Mouse (Mus musculus) central nervous system, embryonic 14 days (tissue): ENCODE results near the gene Mdga2. TPM values are rescaled to one million over a fixed set of nuclear protein-coding genes. Genes with fewer than 3 reads are reported as not detected.

ENCODE experiments used
- polyA plus RNA-seq: library from polyadenylated mRNA; depleted of rRNA; stranded (reverse); fragments of >200 nt; gene quantifications from 2 replicates; pipeline ENCODE4 v1.2.3, GENCODE M21; 2012; rRNA removed

Mdga2 gene
- 8.6 and 9.6 TPM in 2 replicates for polyA plus RNA-seq

GRCm38 (mm10) chr12:67222221-67223025 lies at the start of gene Mdga2:
TSS of gene Mdga2 (minus strand) at chr12:67222549.

